Mouse (Mus musculus): Measurements from ENCODE around the gene Rpgrip1.
A peak's percentile ranks its signal among the peaks of the same experiment; 100 is the strongest.
"Not testable (repeated sequence)": the region's sequence is repeated elsewhere in the genome, so short reads cannot be mapped to it uniquely, and the experiment has no call there.

Rpgrip1 gene

GRCm38 (mm10) chr14:52110346-52110745 lies at the start of gene Rpgrip1:
TSS of gene Rpgrip1 (plus strand) at chr14:52110704.
- no peak for DNase-seq (ENCODE audit: low spot score in 2 of 2)

DNA sequence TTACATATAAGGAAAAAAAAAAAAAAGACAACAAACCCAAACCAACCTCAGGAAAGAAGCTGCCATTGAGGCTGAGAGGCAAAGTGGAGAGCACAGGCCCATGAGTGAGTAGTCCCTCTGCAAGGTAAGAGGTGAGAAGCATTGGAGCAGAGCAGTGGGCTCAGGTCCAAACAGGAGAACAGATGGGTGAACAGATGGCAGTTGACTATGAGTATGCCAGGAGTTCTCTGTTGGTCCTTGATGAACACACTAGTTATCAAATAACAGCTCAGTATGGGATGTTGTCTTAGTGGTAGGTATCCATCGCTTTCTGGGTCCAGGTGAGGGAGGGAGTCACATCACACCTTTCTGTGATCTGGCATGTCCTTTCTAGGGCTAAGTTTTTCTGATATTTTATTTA lies 49.7 kb upstream of the Rpgrip1 start:
- no peak for DNase-seq (ENCODE audit: low spot score in 2 of 2)

GRCm38 (mm10) chr14:52061798-52062197 lies 48.7 kb upstream of the Rpgrip1 start:
- DNase-seq (ENCODE audit: low spot score in 2 of 2): no peak

GRCm38 (mm10) chr14:52066135-52066534 lies 44.4 kb upstream of the Rpgrip1 start:
- no peak for DNase-seq (ENCODE audit: low spot score in 2 of 2)

GRCm38 (mm10) chr14:52071599-52072137 lies 38.8 kb upstream of the Rpgrip1 start:
- no peak for DNase-seq (ENCODE audit: low spot score in 2 of 2)

DNA sequence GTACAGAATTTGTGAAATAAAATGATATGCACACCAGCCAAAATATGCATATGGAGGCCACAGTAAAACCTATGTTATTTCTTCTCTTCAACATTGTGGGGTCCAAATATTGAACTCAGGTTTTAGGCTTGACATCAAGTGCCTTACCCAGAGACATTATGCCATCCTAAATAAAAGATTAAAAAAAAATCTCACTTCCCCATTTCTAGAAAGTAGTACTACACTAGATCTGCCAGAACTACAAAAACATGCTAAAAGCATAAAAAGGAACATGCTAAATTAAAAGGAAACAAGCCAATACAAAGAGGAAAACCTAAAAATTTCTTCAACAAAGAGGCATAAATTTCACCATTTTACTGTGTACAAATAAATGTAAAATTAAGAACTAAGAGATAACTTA lies 27.4 kb upstream of the Rpgrip1 start:
- DNase-seq (ENCODE audit: low spot score in 2 of 2): no peak

DNA sequence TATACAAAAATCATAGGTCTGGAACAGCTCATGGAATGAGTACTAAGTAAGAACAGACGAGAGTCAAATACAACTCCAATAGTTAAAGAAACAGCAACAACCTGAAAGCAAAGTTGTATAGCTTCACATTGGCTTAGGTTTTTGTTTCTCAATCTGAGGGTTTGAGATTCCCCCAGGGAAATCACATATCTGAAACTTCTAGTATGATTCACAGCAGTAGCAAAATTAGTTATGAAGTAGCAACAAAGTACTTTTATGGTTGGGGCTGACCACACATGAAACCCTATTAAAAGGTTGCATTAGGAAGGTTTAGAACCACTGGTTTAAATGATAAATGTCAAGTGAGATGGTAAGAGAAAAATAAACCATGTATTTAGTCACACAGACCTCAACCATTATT lies 16.0 kb upstream of the Rpgrip1 start:
- DNase-seq (ENCODE audit: low spot score in 2 of 2): no peak

GRCm38 (mm10) chr14:52097191-52097590 lies 13.3 kb upstream of the Rpgrip1 start:
- DNase-seq (ENCODE audit: low spot score in 2 of 2): not testable (repeated sequence)

GRCm38 (mm10) chr14:52098387-52098786 lies 12.1 kb upstream of the Rpgrip1 start:
- DNase-seq (ENCODE audit: low spot score in 2 of 2): not testable (repeated sequence)

- no peak for DNase-seq (ENCODE audit: low spot score in 2 of 2)
These were observed 10.9 kb upstream of the Rpgrip1 start for GRCm38 (mm10) chr14:52099563-52099962.

DNA sequence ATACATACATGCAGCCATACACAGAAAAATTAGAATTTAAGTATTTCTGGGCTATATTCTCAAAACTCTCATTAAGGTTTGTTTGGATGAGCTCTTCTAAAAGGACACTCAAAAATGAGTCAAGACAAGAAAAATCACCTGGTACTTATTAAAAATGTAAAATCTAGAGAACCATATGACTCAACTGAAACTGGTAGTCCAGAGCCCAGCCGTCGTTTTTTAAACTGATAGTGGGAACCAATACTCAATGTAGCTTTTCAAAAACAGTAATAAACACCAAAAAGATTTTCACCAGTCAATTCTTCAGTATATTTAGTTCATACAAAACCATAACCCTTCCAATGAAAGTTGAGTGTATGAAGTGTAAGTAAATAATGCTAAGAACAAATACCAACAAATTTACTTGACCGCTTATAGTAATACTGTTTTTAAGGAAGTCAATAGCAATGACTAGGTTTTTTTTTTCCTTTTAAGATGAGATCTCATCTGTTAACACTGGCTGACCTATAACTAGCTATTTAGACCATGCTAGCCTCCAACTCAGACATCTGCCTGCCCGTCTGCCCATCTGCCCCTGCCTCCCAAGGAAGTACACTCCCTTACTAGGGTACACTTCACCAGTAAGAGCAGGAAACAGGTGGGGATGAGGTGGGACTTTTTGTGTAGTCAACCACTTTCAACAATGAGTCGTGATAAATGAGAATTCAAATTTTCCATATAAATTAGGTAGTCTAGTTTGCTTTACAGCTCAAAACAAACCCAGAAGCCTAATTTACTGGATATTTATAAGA lies 10.1 kb upstream of the Rpgrip1 start:
- DNase-seq (ENCODE audit: low spot score in 2 of 2): no peak

DNA sequence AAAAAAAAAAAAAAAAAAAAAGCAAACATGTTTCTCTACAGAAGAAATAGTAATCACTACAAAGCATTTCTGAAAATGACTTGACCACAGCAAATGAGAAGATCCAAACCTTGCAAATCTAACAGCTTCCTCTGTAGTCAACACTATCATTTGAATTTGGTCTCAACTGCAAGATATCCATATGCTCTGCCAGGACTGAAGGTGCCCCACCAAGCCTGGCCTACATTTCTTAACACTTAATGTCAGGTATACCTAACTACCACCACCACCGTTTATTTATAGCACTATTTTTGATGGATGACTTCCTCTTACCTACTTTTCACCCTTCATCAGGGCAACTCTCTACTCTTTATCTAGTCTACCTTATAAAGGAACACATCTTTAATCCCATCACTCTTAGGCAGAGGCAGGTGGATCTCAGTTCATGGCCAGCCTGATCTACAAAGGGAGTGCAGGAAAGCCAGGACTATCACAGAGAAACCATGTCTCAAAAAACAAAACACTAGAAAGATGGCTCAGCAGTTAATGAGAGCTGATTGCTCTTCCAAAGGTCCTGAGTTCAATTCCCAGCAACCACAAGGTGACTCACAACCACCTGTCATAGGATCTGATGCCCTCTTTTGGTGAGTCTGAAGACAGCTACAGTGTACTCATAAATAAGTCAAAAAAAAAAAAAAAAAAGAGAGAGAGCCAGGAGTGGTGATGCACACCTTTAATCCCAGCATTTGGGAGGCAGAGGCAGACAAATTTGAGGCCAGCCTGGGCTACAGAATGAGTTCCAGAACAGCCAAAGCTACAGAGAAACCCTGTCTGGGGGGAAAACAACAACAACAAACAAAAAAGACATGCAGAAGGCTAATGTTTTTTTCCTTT lies 9.0 kb upstream of the Rpgrip1 start:
- no peak for DNase-seq (ENCODE audit: low spot score in 2 of 2)

DNA sequence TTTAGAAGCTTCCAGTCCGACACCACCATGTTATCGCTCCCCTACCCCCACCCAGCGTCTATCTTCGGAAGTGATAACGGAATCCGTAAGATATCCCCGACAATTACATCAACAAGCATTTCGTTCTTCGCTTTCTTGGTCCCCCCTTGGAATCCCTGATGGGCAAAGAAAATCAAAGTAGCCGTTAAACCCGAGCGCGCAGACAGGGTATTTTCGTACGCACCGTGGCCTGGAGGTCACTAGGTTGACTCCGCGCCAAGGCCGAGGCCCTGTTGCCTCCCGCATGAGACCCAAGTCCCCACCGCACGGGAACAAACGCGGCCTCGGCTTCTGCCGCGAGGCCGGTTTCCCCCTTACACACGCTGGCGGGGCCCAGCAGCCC lies 7.0 kb upstream of the Rpgrip1 start:
- no peak for DNase-seq (ENCODE audit: low spot score in 2 of 2)

GRCm38 (mm10) chr14:52103856-52104676 lies 6.4 kb upstream of the Rpgrip1 start, which contains the start of gene Hnrnpc:
TSS of gene Hnrnpc (minus strand) at chr14:52104028.
- DNase-seq (ENCODE audit: low spot score in 2 of 2): peak; percentile 100

DNA sequence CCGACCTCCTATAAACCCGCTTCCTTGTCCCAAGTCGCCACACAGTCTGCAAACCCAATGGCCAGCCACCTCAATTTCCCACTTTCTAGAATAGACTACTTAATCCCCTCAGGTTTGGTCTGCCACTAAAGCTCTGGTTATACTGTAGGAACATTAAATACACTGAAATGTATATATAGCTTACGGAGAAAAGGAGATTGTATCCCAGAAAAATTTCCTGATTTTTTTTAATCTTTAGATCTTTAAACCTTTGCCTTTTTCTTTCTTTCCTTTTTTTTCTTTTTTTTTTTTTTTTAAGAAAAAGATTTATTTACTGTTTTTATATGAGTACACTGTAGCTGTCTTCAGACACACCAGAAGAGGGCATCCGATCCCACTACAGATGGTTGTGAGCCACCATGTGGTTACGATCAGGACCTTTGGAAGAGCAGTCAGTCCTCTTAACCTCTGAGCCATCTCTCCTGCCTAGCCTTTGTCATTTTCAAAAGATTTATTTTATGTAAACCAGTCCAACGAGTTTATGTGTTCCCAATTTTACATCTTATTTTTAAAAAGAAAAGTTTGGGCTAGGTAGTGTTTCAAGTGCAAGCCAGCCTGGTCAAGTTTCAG lies 5.7 kb upstream of the Rpgrip1 start:
- peak in 1 of 2 experiments; percentile 49 for DNase-seq (ENCODE audit: low spot score in 2 of 2)

DNA sequence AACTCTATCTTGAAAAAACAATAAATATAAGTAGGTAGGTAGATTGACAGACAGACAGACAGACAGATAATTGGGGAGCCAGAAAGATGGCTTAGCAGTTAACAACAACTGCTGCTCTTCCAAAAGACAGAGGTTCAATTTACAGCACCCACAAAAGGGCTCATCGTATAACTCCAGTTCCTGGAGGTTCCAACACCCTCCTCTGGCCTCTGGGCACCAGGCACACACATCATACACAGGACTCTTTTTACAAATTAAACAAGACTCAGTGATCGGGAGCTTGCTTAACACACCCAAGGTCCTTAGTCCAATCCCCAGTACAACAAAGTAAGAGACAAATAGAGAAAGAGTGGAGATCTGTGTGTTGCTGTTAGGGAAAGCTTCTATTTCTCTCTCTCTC lies 5.2 kb upstream of the Rpgrip1 start:
- DNase-seq (ENCODE audit: low spot score in 2 of 2): peak in 1 of 2 experiments; percentile 54

- peak; percentile 30 to 62 for DNase-seq (ENCODE audit: low spot score in 2 of 2)
These were observed 3.8 kb upstream of the Rpgrip1 start for GRCm38 (mm10) chr14:52106741-52107140.

DNA sequence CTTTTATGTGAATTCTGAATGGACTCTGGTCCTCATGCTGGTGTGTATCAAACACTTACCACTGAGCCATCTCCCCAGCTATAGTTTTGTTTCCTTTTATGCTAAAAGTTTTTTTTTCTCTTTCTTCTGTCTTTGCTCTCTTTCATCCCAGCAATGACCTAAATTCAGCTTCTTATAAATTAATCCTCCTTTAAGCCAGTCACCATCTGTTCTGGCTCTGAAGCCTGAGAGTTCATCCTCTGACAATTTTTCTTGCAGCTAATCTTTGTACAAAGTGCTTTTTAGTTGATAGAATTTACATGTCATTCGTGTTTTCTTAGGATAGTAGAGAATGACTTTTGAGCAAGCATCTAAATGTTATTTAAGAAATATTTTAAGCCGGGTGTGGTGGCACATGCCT lies 2.5 kb upstream of the Rpgrip1 start:
- no peak for DNase-seq (ENCODE audit: low spot score in 2 of 2)

GRCm38 (mm10) chr14:52114101-52114500 lies 3.6 kb downstream of the Rpgrip1 start:
- no peak for DNase-seq (ENCODE audit: low spot score in 2 of 2)

DNA sequence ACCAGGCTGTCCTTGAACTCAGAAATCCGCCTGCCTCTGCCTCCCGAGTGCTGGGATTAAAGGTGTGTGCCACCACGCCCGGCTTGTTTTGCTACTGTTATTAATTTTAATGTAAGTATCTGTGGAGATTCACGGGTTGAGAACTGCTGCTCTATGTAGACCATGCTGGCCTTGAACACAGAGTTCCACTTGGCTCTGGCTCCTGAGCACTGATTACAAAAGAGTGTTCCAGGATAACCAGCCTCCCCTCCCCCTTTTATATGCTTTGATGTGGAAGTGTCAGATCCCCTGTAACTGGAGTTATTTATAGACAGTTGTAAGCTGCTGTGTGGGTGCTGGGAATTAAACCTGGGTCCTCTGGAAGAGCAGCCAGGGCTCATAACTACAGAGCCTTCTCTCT lies 6.7 kb downstream of the Rpgrip1 start:
- no peak for DNase-seq (ENCODE audit: low spot score in 2 of 2)

- no peak for DNase-seq (ENCODE audit: low spot score in 2 of 2)
These were observed 7.9 kb downstream of the Rpgrip1 start for GRCm38 (mm10) chr14:52118456-52118822.

Data from spleen, postnatal 4 days (tissue).